Mouse (Mus musculus): ENCODE measurements around the gene Ppp2r5c.

Gene Ppp2r5c

GRCm38 (mm10) chr12:110539798-110540197, 92.9 kb downstream of the Ppp2r5c start:
- in situ Hi-C loops (cut with MboI; ENCODE audit: low pct_unique_long_range_greater_than_20kb in 1 of 2, low sequenced_read_pairs in 2 of 2, unreplicated experiment in 1 of 2): no loop called here

GRCm38 (mm10) chr12:110540273-110540672, 93.4 kb downstream of the Ppp2r5c start:
- in situ Hi-C loops (cut with MboI; ENCODE audit: low pct_unique_long_range_greater_than_20kb in 1 of 2, low sequenced_read_pairs in 2 of 2, unreplicated experiment in 1 of 2): no loop called here

- in situ Hi-C loops (cut with MboI; ENCODE audit: low pct_unique_long_range_greater_than_20kb in 1 of 2, low sequenced_read_pairs in 2 of 2, unreplicated experiment in 1 of 2): no loop called here
Measured at GRCm38 (mm10) chr12:110541001-110541400, 94.1 kb downstream of the Ppp2r5c start.

DNA sequence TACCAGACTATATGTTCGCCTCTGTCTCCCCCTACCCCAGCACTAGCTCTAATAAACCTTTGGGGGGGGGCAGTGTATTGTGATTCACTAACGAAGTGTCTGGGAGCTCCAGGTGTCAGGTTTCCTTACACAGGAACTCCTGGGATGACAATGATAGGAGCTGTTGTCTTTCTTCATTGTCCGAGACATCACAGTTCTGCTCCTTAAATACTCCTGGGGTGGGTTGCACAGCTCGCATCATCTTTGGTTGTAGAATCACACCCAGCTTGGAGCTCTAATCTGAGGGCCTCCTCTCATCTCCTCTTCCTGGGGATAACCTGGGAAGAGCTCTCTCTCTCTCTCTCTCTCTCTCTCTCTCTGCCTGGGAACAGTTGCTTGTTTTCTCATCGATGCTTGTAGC, 94.6 kb downstream of the Ppp2r5c start:
- in situ Hi-C loops (cut with MboI; ENCODE audit: low pct_unique_long_range_greater_than_20kb in 1 of 2, low sequenced_read_pairs in 2 of 2, unreplicated experiment in 1 of 2): no loop called here

DNA sequence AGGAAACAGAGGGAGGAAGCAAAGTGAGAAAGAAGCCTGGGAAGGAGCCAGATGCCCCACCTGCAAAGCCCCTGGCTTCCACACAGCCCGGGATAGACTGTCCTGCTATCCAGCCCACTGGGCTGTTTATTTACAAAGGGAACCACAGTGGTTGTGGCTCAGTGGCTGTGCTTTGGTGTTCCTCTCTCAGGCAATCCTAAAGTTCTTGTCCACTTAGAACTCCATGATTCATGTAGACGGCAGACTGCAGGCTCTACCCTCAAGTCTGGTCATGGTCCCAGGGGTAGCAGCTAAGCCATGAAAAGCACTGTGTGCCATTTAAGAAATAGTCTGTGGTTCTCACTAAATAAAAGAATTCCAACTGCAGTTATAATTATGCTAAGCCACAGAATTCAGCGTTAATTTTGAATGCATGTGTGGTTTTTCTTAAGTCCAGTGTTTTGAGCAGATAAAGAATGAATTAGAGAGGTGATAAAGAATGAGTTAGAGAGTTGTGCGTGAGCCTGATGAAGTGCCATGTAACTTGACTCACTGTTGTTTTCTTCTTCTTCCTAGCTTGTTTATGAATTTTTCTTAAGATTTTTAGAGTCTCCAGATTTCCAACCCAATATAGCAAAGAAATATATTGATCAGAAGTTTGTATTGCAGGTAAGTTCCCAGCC, 98.3 kb downstream of the Ppp2r5c start:
- in situ Hi-C loops (cut with MboI; ENCODE audit: low pct_unique_long_range_greater_than_20kb in 1 of 2, low sequenced_read_pairs in 2 of 2, unreplicated experiment in 1 of 2): no loop called here

- in situ Hi-C loops (cut with MboI; ENCODE audit: low pct_unique_long_range_greater_than_20kb in 1 of 2, low sequenced_read_pairs in 2 of 2, unreplicated experiment in 1 of 2): no loop called here
Measured at GRCm38 (mm10) chr12:110547573-110547972, 100.7 kb downstream of the Ppp2r5c start.

DNA sequence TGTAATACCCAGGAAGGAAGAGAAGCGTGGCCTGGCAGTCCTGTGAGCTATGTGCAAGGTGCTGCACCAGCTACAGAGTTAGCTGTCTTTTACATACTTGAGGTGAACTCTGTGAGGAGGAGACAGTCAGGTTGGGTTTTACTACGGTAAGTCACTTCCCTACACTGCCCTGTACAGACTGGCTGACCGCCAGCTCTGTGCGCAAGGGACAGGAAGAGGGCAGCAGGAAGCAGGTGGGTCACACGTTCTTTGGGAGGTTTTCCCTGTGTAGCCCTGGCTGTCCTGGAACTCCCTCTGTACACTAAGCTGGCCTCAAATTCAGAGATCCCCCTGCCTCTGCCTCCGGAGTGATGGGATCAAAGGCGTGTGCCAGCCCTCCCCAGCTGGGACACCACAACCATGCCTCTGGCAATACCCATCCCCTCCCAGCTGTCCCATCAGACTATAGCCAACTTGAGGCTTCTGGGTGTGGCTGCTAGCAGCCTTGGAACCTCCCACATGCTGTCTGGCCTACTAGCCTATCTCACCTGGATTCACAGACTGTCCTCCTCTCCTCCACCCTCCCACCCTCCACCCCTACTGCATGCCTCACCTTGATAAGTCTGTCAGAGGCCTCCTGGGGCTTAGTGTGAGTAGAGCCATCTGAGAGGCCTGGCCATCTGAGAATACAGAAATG, 102.7 kb downstream of the Ppp2r5c start:
- in situ Hi-C loops (cut with MboI; ENCODE audit: low pct_unique_long_range_greater_than_20kb in 1 of 2, low sequenced_read_pairs in 2 of 2, unreplicated experiment in 1 of 2): no loop called here

DNA sequence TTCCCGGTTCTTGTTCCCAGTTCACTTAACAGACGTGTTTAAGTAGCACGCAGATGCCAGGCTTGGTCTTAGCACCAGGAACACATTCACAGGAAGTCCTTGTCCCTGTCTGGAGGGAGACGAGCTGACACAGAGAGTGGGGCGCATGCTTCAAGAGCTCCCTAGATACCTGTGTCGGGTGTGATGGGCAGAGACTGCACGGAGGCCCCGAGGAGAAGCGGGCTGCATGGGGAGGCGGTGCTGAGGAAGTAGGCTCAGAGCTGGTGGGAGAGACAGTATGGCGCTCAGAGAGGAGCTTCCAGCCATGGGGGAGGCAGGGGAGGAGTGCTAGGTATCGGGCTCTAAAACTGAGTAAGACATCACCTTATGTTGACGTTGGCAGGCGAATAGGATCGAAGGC, 103.4 kb downstream of the Ppp2r5c start:
- in situ Hi-C loops (cut with MboI; ENCODE audit: low pct_unique_long_range_greater_than_20kb in 1 of 2, low sequenced_read_pairs in 2 of 2, unreplicated experiment in 1 of 2): no loop called here

GRCm38 (mm10) chr12:110552113-110552512, 105.2 kb downstream of the Ppp2r5c start:
- in situ Hi-C loops (cut with MboI; ENCODE audit: low pct_unique_long_range_greater_than_20kb in 1 of 2, low sequenced_read_pairs in 2 of 2, unreplicated experiment in 1 of 2): no loop called here

DNA sequence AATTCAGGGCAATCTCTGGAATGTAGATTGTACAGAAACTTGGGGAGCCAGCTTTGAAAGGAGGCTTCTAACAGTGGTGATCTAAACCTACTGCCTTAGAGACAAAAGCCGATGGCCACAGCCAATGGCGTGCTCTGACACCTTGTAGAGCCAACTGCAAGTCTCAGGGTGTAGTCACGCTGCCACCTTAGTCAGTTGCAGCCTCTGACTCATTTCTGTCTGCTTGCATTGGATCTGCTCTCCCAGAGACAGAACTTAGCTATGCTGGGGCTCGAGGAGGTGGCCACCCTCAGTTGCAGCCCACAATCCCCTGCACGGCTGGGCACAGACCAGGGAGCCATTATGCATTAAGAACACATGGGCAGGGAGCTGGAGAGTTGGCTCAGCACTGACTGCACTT, 106.4 kb downstream of the Ppp2r5c start:
- in situ Hi-C loops (cut with MboI; ENCODE audit: low pct_unique_long_range_greater_than_20kb in 1 of 2, low sequenced_read_pairs in 2 of 2, unreplicated experiment in 1 of 2): no loop called here

GRCm38 (mm10) chr12:110555536-110556240, 108.8 kb downstream of the Ppp2r5c start:
- in situ Hi-C loops (cut with MboI; ENCODE audit: low pct_unique_long_range_greater_than_20kb in 1 of 2, low sequenced_read_pairs in 2 of 2, unreplicated experiment in 1 of 2): no loop called here

GRCm38 (mm10) chr12:110556861-110557628, 110.1 kb downstream of the Ppp2r5c start:
- in situ Hi-C loops (cut with MboI; ENCODE audit: low pct_unique_long_range_greater_than_20kb in 1 of 2, low sequenced_read_pairs in 2 of 2, unreplicated experiment in 1 of 2): no loop called here

- in situ Hi-C loops (cut with MboI; ENCODE audit: low pct_unique_long_range_greater_than_20kb in 1 of 2, low sequenced_read_pairs in 2 of 2, unreplicated experiment in 1 of 2): no loop called here
Measured at GRCm38 (mm10) chr12:110558175-110558574, 111.3 kb downstream of the Ppp2r5c start.

- in situ Hi-C loops (cut with MboI; ENCODE audit: low pct_unique_long_range_greater_than_20kb in 1 of 2, low sequenced_read_pairs in 2 of 2, unreplicated experiment in 1 of 2): no loop called here
Measured at GRCm38 (mm10) chr12:110563383-110563782, 116.5 kb downstream of the Ppp2r5c start.

DNA sequence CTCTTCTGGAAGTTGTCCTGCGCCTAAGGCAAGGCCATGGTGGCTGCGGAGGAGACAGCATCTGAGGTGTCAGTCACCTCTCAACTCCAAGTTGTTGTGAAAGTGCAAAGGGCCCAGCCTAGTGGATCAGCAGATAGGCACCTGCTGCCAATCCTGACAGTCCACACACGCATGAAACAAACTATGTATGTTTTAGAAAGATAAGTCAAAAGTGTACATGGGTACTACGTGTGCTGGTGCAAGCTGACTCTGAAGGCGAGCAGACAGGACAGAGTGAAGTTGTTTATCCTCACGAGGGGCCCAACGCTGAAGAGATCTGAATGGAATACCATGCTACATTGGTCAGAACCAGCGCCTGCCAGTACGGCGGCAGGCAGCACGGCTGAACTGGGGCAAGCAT, 117.9 kb downstream of the Ppp2r5c start:
- in situ Hi-C loops (cut with MboI; ENCODE audit: low pct_unique_long_range_greater_than_20kb in 1 of 2, low sequenced_read_pairs in 2 of 2, unreplicated experiment in 1 of 2): no loop called here

DNA sequence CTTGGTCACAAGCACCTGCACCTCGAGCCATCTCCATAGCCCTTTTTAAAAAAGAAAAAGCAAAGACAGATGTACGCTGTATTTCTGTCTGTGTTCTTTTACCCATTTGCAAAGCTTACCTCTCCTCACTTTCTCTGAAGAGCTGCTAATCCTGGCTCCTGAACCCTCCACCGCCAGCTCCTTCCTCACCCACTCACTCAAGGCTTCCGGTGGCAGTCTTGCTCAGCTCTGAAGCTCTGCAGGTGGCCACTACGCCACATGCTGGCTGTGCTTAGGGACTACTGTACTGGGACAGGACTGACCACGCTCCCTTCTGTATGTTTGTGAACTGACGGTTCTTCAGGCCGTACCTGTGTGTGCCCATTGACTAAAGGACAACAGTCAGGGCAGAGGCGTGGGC, 119.4 kb downstream of the Ppp2r5c start:
- in situ Hi-C loops (cut with MboI; ENCODE audit: low pct_unique_long_range_greater_than_20kb in 1 of 2, low sequenced_read_pairs in 2 of 2, unreplicated experiment in 1 of 2): no loop called here

- in situ Hi-C loops (cut with MboI; ENCODE audit: low pct_unique_long_range_greater_than_20kb in 1 of 2, low sequenced_read_pairs in 2 of 2, unreplicated experiment in 1 of 2): no loop called here
Measured at GRCm38 (mm10) chr12:110571050-110571449, 124.1 kb downstream of the Ppp2r5c start.

GRCm38 (mm10) chr12:110572351-110572750, 125.4 kb downstream of the Ppp2r5c start:
- in situ Hi-C loops (cut with MboI; ENCODE audit: low pct_unique_long_range_greater_than_20kb in 1 of 2, low sequenced_read_pairs in 2 of 2, unreplicated experiment in 1 of 2): no loop called here

GRCm38 (mm10) chr12:110573635-110574034, 126.7 kb downstream of the Ppp2r5c start:
- in situ Hi-C loops (cut with MboI; ENCODE audit: low pct_unique_long_range_greater_than_20kb in 1 of 2, low sequenced_read_pairs in 2 of 2, unreplicated experiment in 1 of 2): no loop called here
